ENCODE assay signal across 20 mouse cellular contexts in the genomic region with DNA sequence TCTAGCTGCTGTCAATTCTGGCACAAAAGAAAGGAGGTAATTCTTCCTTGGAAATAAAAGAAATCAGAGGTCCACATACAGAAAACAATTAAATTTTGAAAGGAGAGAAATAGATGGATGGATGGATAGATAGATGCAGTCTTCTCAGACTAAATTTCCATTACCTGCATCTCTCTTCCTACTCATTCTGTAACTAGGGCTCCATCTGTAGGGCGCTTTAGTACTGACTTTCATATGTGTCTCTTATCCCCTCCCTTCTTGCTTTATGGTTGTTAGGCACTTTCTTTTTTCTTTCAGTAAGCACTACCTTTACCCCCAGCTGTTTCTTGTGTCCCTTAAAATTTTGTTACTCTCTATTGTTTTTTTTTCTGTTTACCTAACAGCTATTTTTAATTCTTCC.
DNase-seq lines count a peak whose midpoint lies in the region; ATAC-seq and TF ChIP-seq lines count a peak whose summit lies in the region.
"Had no signal": no experiment of that assay in that cellular context is flagged by ENCODE, and none has a peak within 500 bp of the region (broad histone marks: within the 10 kb centered on the region; RNA-seq: fewer than 3 reads in every experiment).

No protein-coding gene starts in this region.

- no peaks in the 10 kb centered on the region for H3K9me3 ChIP-seq in hindbrain, postnatal 0 days (ENCODE audit: low read length)
- H3K9me3 ChIP-seq in hindbrain, embryonic 12.5 days (replicated peaks), result no peaks in the 10 kb centered on the region
- H3K9me3 ChIP-seq: embryonic facial prominence, embryonic 15.5 days; G1E; heart, embryonic 12.5 days; limb, embryonic 13.5 days; neural tube, embryonic 12.5 days had no signal

- ATAC-seq in hindbrain, postnatal 0 days, result no peak
- no peak for ATAC-seq in hindbrain, embryonic 12.5 days (ENCODE audit: low FRiP score)
- ATAC-seq: activated CD4-positive, CD25-positive, alpha-beta regulatory T cell, adult 4 months; liver, postnatal 0 days; midbrain, embryonic 16.5 days had no signal

- H3K4me1 ChIP-seq in hindbrain, postnatal 0 days (ENCODE audit: insufficient read depth, low read length), result no peaks in the 10 kb centered on the region
- H3K4me1 ChIP-seq in hindbrain, embryonic 12.5 days, result no peaks in the 10 kb centered on the region
- H3K4me1 ChIP-seq: embryonic facial prominence, embryonic 15.5 days; heart, embryonic 12.5 days; limb, embryonic 13.5 days; neural tube, embryonic 12.5 days had no signal

- H3K4me3 ChIP-seq in hindbrain, postnatal 0 days (ENCODE audit: low read length), result no peak overlapping the region
- H3K4me3 ChIP-seq in hindbrain, embryonic 12.5 days, result no peak overlapping the region
- H3K4me3 ChIP-seq: embryonic facial prominence, embryonic 15.5 days; heart, embryonic 12.5 days; limb, embryonic 13.5 days; neural tube, embryonic 12.5 days had no signal

- peak; percentile 58 for TF ChIP-seq CTCF in hindbrain, postnatal 0 days (IDR thresholded peaks at IDR 0.05; ENCODE audit: low read depth)

- no peak overlapping the region for H3K27ac ChIP-seq in hindbrain, postnatal 0 days
- no peak overlapping the region for H3K27ac ChIP-seq in hindbrain, embryonic 12.5 days
- H3K27ac ChIP-seq: embryonic facial prominence, embryonic 15.5 days; limb, embryonic 13.5 days; neural tube, embryonic 12.5 days had no signal

- 37% methylated on average over 1 of the region's 1 CpGs for WGBS in hindbrain, postnatal 0 days
- 40% methylated on average over 1 of the region's 1 CpGs for WGBS in hindbrain, embryonic 12.5 days

- no peaks in the 10 kb centered on the region for H3K36me3 ChIP-seq in hindbrain, postnatal 0 days (ENCODE audit: insufficient read depth, low read length)
- H3K36me3 ChIP-seq in hindbrain, embryonic 12.5 days, result no peaks in the 10 kb centered on the region
- H3K36me3 ChIP-seq: embryonic facial prominence, embryonic 15.5 days; G1E; heart, embryonic 12.5 days; limb, embryonic 13.5 days; neural tube, embryonic 12.5 days had no signal

- H3K27me3 ChIP-seq in hindbrain, postnatal 0 days (ENCODE audit: insufficient read depth, low read length), result no peaks in the 10 kb centered on the region
- H3K27me3 ChIP-seq in hindbrain, embryonic 12.5 days, result no peaks in the 10 kb centered on the region
- H3K27me3 ChIP-seq: embryonic facial prominence, embryonic 15.5 days; heart, embryonic 12.5 days; limb, embryonic 13.5 days; neural tube, embryonic 12.5 days had no signal

- H3K4me2 ChIP-seq in hindbrain, postnatal 0 days (ENCODE audit: low read depth, low read length), result no peak overlapping the region
- no peak overlapping the region for H3K4me2 ChIP-seq in hindbrain, embryonic 12.5 days (replicated peaks)
- H3K4me2 ChIP-seq: embryonic facial prominence, embryonic 15.5 days; heart, embryonic 12.5 days; limb, embryonic 13.5 days; neural tube, embryonic 12.5 days had no signal

- peak; percentile 23 to 33 for DNase-seq in cerebellum, postnatal 14 days
- DNase-seq in cerebellum, adult 11 months, result no peak
- peak; percentile 52 for DNase-seq in hindbrain, postnatal 0 days (ENCODE audit: low spot score)
- peak; percentile 11 for DNase-seq in retina, embryonic 14.5 days (ENCODE audit: low spot score)
- no peak for DNase-seq in retina, postnatal 1 day
- DNase-seq in liver, result no peak
- DNase-seq in adrenal gland, postnatal 10 days, result no peak
- DNase-seq: B cell, adult 2 months; gastrocnemius, postnatal 25 days; kidney, adult 18-20 months; liver, postnatal 0 days; lung, postnatal 4 days had no signal

- H3K9ac ChIP-seq in hindbrain, postnatal 0 days (replicated peaks; ENCODE audit: low read length), result no peak overlapping the region
- H3K9ac ChIP-seq in hindbrain, embryonic 12.5 days, result no peak overlapping the region
- H3K9ac ChIP-seq: embryonic facial prominence, embryonic 15.5 days; heart, embryonic 12.5 days; limb, embryonic 13.5 days; liver, postnatal 0 days; neural tube, embryonic 12.5 days had no signal

Comparison
In these comparisons a context has a peak if more than half of its experiments do, and no peak if none do; other contexts are left out.
1. DNase-seq: peak in cerebellum, postnatal 14 days (2 of 2), hindbrain, postnatal 0 days (single experiment) and retina, embryonic 14.5 days (single experiment); none in cerebellum, adult 11 months (single experiment), retina, postnatal 1 day (single experiment), liver (single experiment) and adrenal gland, postnatal 10 days (single experiment).